Mouse (Mus musculus) forebrain, embryonic 15.5 days (tissue): ENCODE measurements around the gene Arhgap18. TPM values are rescaled to one million over a fixed set of nuclear protein-coding genes. Genes with fewer than 3 reads are reported as not detected.

ENCODE experiments used
- ATAC-seq: fragments of 200-750 bp; cut with Nextera tagmentation; replicated peaks from 2 replicates; pipeline ENCODE4 v1.8.0; 2017; ENCODE audit warnings: mild to moderate bottlenecking, moderate TSS enrichment, moderate library complexity
- H3K27ac ChIP-seq: fragments of 300-500 bp; sonication (generic); replicated peaks from 2 replicates; pipeline ENCODE4 v1.5.1; 2015; ENCODE audit warnings: mild to moderate bottlenecking, inconsistent platforms
- H3K27me3 ChIP-seq: fragments of 300-500 bp; sonication (generic); 2 replicates; pipeline ENCODE4 v1.6.1; 2015; ENCODE audit warnings: inconsistent platforms
- H3K36me3 ChIP-seq: fragments of 300-500 bp; sonication (generic); 2 replicates; pipeline ENCODE4 v1.6.1; 2015; ENCODE audit warnings: mild to moderate bottlenecking, inconsistent platforms
- H3K4me1 ChIP-seq: fragments of 300-500 bp; sonication (generic); 2 replicates; pipeline ENCODE4 v1.6.1; 2015; ENCODE audit warnings: inconsistent platforms
- H3K4me2 ChIP-seq: fragments of 300-500 bp; sonication (generic); replicated peaks from 2 replicates; pipeline ENCODE4 v1.6.1; 2015; ENCODE audit warnings: mild to moderate bottlenecking, inconsistent platforms
- H3K4me3 ChIP-seq: fragments of 300-500 bp; sonication (generic); 2 replicates; pipeline ENCODE4 v1.5.1; 2015; ENCODE audit warnings: mild to moderate bottlenecking, inconsistent platforms
- H3K9ac ChIP-seq: fragments of 300-500 bp; sonication (generic); replicated peaks from 2 replicates; pipeline ENCODE4 v1.6.1; 2015; ENCODE audit warnings: mild to moderate bottlenecking, inconsistent platforms
- H3K9me3 ChIP-seq: fragments of 300-500 bp; sonication (generic); 2 replicates; pipeline ENCODE4 v1.6.1; 2016; ENCODE audit warnings: inconsistent platforms
- WGBS: fragments of 180-500 bp; shearing (Covaris S2); methylation state at CpG from one replicate; pipeline ENCODE4 v1.1.7; 2015; ENCODE audit warnings: mixed read lengths; 5-methylcytosine and 5-hydroxymethylcytosine counted together
- polyA plus RNA-seq: library from polyadenylated mRNA; unstranded; fragments of >200 nt; fragmentation: Nextera tagmentation; extraction: Ambion mirVana; gene quantifications from 2 replicates; pipeline ENCODE4 v1.2.1, GENCODE M21; 2015

Arhgap18 gene
- polyA plus RNA-seq: 14.1 and 14.4 TPM in 2 replicates

DNA sequence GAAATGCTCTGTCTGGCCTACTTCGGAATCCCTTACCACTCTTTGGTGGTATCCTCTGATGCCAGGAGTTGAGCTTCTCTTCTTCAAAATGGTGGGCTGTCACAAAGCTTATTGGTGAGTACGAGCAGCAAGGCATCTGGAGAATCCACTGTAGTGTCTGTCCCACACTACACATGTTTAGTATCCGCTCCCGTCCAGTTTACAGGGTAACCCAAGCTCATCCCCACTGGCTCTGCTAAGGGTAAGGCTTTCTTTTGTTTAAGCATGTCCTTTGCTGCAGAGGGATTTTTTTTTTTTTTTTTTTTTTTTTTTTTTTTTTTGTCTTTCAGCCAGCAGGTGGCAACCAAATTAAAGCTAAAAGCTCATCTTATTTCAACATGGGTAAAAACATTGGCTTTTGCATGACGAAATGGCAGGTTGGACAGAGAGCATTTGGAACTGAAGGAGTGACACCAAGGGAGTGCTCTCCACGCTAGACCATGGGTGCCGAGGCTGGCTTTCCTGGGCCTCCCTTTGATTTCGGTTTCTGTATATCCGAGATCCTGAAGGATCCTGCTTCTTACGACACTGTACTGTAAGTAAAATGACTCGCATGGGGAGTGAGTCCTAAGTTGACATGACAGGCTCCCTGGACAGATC is at the start of gene Arhgap18:
Gene Arhgap18 (plus strand): TSS at position 493 of the 639 bp plus-strand sequence.
- Histone ChIP-seq H3K9ac (0 out of 2 replicates have a peak within 1 kb of the TSS, but pooled peaks have one; percentile 15), H3K36me3 (no peaks in the 10 kb centered on the region), H3K4me3 (no peak within 1 kb of the TSS), H3K4me1 (peaks cover 7% of the 10 kb centered on the region), H3K27ac (peak within 1 kb of the TSS; percentile 71), H3K4me2 (peak within 1 kb of the TSS; percentile 36), H3K9me3 (no peaks in the 10 kb centered on the region), H3K27me3 (no peaks in the 10 kb centered on the region)
- 67% methylated on average over 11 of the region's 11 CpGs for WGBS
- peak; percentile 72 for ATAC-seq

DNA sequence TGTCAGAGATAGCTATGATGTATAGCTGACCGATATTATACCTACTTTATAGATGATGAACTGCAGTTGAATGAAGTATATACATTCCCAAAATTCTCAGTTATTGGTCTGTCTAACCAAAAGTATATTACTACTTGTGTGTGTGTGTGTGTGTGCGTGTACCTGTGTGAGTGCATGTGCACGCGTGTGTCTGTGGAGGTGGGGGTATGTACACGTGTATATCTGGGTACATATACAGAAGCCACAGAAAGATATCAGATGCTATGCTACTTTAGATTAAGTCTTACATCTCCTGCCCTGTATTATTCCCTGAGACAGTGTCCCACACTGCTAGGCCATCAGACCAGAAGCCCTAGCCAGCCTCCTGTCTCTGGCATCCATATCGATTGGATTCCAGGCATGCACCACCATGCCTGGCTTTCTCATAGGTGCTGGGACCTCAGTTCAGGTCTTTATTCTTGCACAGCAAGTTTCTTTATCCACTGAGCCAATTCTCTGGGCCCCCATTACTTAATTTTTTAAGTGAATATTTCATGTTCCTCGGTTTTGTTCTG is 42.7 kb upstream of the Arhgap18 start:
- Histone ChIP-seq H3K4me2 (no peak overlapping the region), H3K4me1 (0 out of 2 replicates have a peak, but pooled peaks cover 4% of the 10 kb centered on the region), H3K4me3 (no peak overlapping the region), H3K36me3 (no peaks in the 10 kb centered on the region), H3K27ac (no peak overlapping the region), H3K27me3 (no peaks in the 10 kb centered on the region), H3K9me3 (no peaks in the 10 kb centered on the region), H3K9ac (no peak overlapping the region)
- 95% methylated on average over 7 of the region's 7 CpGs for WGBS
- ATAC-seq: peak; percentile 61; the same call in 1 of the 2 replicates

- Histone ChIP-seq H3K27me3 (no peaks in the 10 kb centered on the region), H3K9me3 (no peaks in the 10 kb centered on the region), H3K9ac (no peak overlapping the region), H3K27ac (no peak overlapping the region), H3K4me2 (no peak overlapping the region), H3K4me1 (0 out of 2 replicates have a peak, but pooled peaks cover 4% of the 10 kb centered on the region), H3K4me3 (no peak overlapping the region), H3K36me3 (no peaks in the 10 kb centered on the region)
- peak; percentile 74 for ATAC-seq
- WGBS: 2% methylated on average over 3 of the region's 3 CpGs
These were observed 42.2 kb upstream of the Arhgap18 start for GRCm38 (mm10) chr10:26711068-26711467.

DNA sequence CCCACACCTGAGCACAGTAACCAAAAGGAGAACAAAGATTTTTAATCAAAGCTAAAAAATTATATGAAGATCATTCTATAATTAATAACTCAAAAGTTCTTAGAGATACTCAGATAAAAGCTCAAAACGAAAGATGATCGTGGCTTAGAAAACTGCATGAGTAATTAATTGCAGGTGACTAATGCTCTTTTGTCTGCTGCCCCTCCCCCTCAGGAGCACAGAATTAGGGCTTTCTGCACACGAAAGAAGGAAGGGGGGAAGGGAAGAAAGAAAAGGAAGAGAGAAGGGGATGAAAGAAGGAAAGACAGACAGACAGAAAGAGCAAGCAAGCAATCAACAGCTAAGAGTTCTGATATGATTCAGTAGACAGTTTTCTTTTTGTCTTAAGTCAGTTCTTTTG is 39.2 kb upstream of the Arhgap18 start:
- Histone ChIP-seq H3K4me2 (no peak overlapping the region), H3K27ac (no peak overlapping the region), H3K27me3 (no peaks in the 10 kb centered on the region), H3K9ac (no peak overlapping the region), H3K36me3 (no peaks in the 10 kb centered on the region), H3K4me1 (0 out of 2 replicates have a peak, but pooled peaks cover 4% of the 10 kb centered on the region), H3K9me3 (no peaks in the 10 kb centered on the region), H3K4me3 (no peak overlapping the region)
- ATAC-seq: no peak
- 34% methylated on average over 3 of the region's 3 CpGs for WGBS

DNA sequence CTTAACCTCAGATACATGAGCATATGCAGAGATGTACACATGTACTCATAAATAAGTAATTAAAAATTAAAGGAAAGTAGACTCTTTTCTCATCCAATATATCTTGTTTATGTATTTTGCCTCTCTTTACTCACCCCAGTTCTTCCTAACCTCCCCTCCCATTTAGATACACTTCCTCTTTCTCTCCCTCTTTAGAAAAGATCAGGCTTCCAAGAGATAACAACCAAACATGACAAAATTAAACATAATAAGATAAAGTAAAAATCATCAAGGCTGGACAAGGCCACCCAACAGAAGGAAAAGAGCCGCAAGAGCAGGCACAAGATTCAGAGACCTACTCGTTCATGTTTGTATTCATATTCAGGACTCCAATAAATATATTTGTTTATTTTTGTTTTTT is 28.5 kb upstream of the Arhgap18 start:
- H3K4me1 ChIP-seq: no peaks in the 10 kb centered on the region
- WGBS: 94% methylated on average over 2 of the region's 2 CpGs
- no peaks in the 10 kb centered on the region for H3K9me3 ChIP-seq
- no peak overlapping the region for H3K4me3 ChIP-seq
- H3K27me3 ChIP-seq: no peaks in the 10 kb centered on the region
- ATAC-seq: no peak
- H3K9ac ChIP-seq: no peak overlapping the region
- H3K4me2 ChIP-seq: no peak overlapping the region
- H3K36me3 ChIP-seq: no peaks in the 10 kb centered on the region
- no peak overlapping the region for H3K27ac ChIP-seq

GRCm38 (mm10) chr10:26725255-26725654 is 28.0 kb upstream of the Arhgap18 start:
- no peaks in the 10 kb centered on the region for H3K36me3 ChIP-seq
- 96% methylated on average over 3 of the region's 3 CpGs for WGBS
- H3K27me3 ChIP-seq: no peaks in the 10 kb centered on the region
- no peak overlapping the region for H3K27ac ChIP-seq
- H3K9me3 ChIP-seq: no peaks in the 10 kb centered on the region
- H3K9ac ChIP-seq: no peak overlapping the region
- H3K4me2 ChIP-seq: no peak overlapping the region
- H3K4me3 ChIP-seq: no peak overlapping the region
- ATAC-seq: no peak
- no peaks in the 10 kb centered on the region for H3K4me1 ChIP-seq

GRCm38 (mm10) chr10:26750827-26751226 is 2.4 kb upstream of the Arhgap18 start:
- 85% methylated on average over 3 of the region's 3 CpGs for WGBS
- no peak overlapping the region for H3K4me3 ChIP-seq
- H3K27me3 ChIP-seq: no peaks in the 10 kb centered on the region
- H3K27ac ChIP-seq: no peak overlapping the region
- peaks cover 7% of the 10 kb centered on the region for H3K4me1 ChIP-seq
- H3K4me2 ChIP-seq: no peak overlapping the region
- no peak overlapping the region for H3K9ac ChIP-seq
- no peaks in the 10 kb centered on the region for H3K9me3 ChIP-seq
- H3K36me3 ChIP-seq: no peaks in the 10 kb centered on the region
- no peak for ATAC-seq

DNA sequence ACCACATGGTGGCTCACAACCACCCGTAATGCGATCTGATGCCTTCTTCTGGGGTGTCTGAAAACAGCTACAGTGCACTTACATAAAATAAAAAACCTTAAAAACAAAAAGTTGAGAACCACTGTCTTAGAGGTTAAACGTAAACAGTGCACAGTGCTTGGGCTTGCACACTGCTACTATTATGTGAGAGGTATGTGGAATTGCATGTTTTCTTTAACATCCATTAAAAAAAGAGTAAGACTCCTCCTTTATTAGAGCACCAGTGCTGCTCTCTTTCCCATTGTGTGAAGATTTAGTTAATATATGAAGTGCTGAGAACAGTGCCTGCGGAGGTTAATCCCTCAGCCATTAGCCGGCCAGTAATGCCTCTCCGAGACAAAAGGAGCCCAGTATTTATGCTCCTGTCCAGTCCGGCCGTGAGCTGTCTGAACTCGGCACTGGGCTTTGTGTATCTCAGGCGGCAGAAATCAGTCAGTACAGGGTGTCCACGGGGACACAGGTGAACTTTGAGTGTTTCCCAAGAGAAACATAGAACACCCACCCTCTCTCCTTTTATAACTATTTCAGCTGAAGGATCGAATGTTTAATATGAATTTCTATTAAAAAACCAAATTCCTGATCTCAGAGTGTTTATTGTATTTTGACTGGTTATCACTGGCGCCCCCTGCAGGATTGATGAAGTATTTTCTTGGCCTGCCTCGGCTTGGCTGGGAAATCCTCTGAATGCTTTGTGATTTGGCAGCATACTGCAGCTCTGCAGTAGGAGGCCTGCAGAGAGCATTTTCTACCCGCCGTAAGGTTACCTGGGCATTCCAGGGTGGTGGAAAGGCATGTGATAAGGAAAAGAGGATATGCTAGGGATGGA is 925 bp upstream of the Arhgap18 start:
- Histone ChIP-seq H3K4me2 (peak overlapping the region; percentile 36), H3K36me3 (no peaks in the 10 kb centered on the region), H3K9me3 (no peaks in the 10 kb centered on the region), H3K4me3 (no peak overlapping the region), H3K9ac (0 out of 2 replicates have a peak overlapping the region, but pooled peaks have one; percentile 15), H3K27ac (peak overlapping the region; percentile 71), H3K27me3 (no peaks in the 10 kb centered on the region), H3K4me1 (peaks cover 7% of the 10 kb centered on the region)
- WGBS: 27% methylated on average over 16 of the region's 16 CpGs
- ATAC-seq: peak; percentile 71

DNA sequence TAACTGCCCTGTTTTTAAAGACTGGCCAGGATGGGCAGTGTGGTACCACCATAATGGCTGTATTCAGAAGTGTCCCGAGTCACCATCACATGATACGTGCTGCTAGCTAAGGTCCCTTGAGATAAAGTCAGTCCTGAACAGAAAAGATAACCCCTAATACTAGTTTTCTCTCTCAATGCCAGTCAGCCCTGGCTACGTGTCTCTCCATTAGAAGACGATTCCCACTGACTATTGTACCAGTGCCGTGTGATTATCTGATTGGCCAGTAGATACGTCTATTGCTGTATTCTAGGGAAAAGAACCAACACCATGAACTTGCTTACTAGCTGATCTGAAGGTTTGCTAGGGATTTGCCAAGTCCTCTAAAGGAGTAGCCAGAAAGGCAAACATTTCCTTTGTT is 785 bp downstream of the Arhgap18 start:
- H3K36me3 ChIP-seq: no peaks in the 10 kb centered on the region
- H3K9ac ChIP-seq: no peak overlapping the region
- H3K4me2 ChIP-seq: no peak overlapping the region
- ATAC-seq: no peak
- WGBS: 91% methylated on average over 6 of the region's 6 CpGs
- H3K27me3 ChIP-seq: no peaks in the 10 kb centered on the region
- H3K9me3 ChIP-seq: no peaks in the 10 kb centered on the region
- H3K27ac ChIP-seq: no peak overlapping the region
- no peak overlapping the region for H3K4me3 ChIP-seq
- H3K4me1 ChIP-seq: peaks cover 7% of the 10 kb centered on the region

- Histone ChIP-seq H3K27ac (no peak overlapping the region), H3K4me1 (peaks cover 6% of the 10 kb centered on the region), H3K4me3 (no peak overlapping the region), H3K4me2 (no peak overlapping the region), H3K27me3 (no peaks in the 10 kb centered on the region), H3K36me3 (no peaks in the 10 kb centered on the region), H3K9ac (no peak overlapping the region), H3K9me3 (no peaks in the 10 kb centered on the region)
- 95% methylated on average over 2 of the region's 2 CpGs for WGBS
- no peak for ATAC-seq
These were observed 4.0 kb downstream of the Arhgap18 start for GRCm38 (mm10) chr10:26757231-26757630.

DNA sequence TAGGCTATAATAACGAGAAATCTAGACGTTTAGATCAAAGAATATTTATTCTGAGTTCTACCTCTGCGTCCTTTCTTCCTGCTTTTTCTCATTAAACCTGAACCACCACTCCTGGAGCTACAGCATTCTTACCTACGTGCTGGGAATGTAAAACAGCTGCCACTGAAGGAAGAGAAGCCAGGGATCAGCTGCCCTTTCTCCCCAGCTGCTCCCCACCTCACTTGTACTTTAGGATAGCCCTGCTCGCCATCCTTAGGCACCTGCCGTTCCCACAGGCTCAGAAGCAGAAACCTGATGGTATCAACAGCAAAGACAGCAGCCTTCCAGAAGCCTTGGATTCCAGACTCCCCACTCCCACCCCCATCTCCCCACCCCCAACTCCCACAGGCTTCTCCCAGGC is 6.2 kb downstream of the Arhgap18 start:
- H3K36me3 ChIP-seq: no peaks in the 10 kb centered on the region
- no peaks in the 10 kb centered on the region for H3K4me1 ChIP-seq
- 41% methylated on average over 6 of the region's 6 CpGs for WGBS
- no peak overlapping the region for H3K4me3 ChIP-seq
- H3K9me3 ChIP-seq: no peaks in the 10 kb centered on the region
- H3K9ac ChIP-seq: no peak overlapping the region
- no peaks in the 10 kb centered on the region for H3K27me3 ChIP-seq
- no peak overlapping the region for H3K4me2 ChIP-seq
- H3K27ac ChIP-seq: no peak overlapping the region
- no peak for ATAC-seq

- Histone ChIP-seq H3K9ac (no peak overlapping the region), H3K27me3 (no peaks in the 10 kb centered on the region), H3K27ac (no peak overlapping the region), H3K4me2 (no peak overlapping the region), H3K36me3 (no peaks in the 10 kb centered on the region), H3K4me3 (no peak overlapping the region), H3K9me3 (no peaks in the 10 kb centered on the region), H3K4me1 (no peaks in the 10 kb centered on the region)
- ATAC-seq: no peak
- WGBS: 91% methylated on average over 4 of the region's 4 CpGs
These were observed 7.9 kb downstream of the Arhgap18 start for GRCm38 (mm10) chr10:26761103-26761502.
